ENCODE assay signal across 10 mouse cellular contexts in the genomic region with DNA sequence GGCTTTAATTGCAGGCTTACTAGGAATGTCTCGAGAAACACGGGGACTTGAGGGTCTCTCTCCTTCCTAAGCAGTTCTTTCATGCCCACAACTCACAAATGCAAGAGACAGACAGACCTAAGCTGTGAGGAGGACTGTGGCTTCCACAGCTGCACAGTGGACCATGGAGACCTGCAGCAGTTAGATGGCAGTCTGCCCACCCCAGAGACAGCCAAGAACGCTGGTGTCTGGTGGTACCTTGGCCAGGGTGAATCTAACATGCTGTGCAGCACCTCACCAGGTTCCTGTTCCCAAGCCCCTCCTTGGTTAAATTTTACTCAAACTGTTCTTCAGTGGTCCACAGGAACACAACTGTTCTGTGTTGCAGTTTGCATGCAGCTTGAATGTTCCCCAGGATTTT.
"Had no signal": no experiment of that assay in that cellular context is flagged by ENCODE, and none has a peak within 500 bp of the region (broad histone marks: within the 10 kb centered on the region; RNA-seq: fewer than 3 reads in every experiment).

No protein-coding gene starts in this region.

- DNase-seq: liver; liver, embryonic 13.5 days; liver, postnatal 0 days; lung, postnatal 36 days; right cerebral cortex, postnatal 25 days; thymus, postnatal 36 days had no signal

- H3K4me2 ChIP-seq: limb, embryonic 12.5 days; liver, embryonic 13.5 days; midbrain, embryonic 13.5 days had no signal

- H3K4me1 ChIP-seq: limb, embryonic 12.5 days; liver, embryonic 13.5 days had no signal

- ATAC-seq: liver, postnatal 0 days; midbrain, embryonic 13.5 days had no signal

- H3K27me3 ChIP-seq: liver, embryonic 13.5 days; midbrain, embryonic 13.5 days had no signal

- H3K9me3 ChIP-seq: limb, embryonic 12.5 days; liver, embryonic 13.5 days; midbrain, embryonic 13.5 days had no signal

- H3K4me3 ChIP-seq: layer of hippocampus, adult 2 months; limb, embryonic 12.5 days; liver, embryonic 13.5 days; midbrain, embryonic 13.5 days had no signal

- H3K9ac ChIP-seq: limb, embryonic 12.5 days; liver, embryonic 13.5 days; liver, postnatal 0 days; midbrain, embryonic 13.5 days had no signal

- H3K36me3 ChIP-seq: limb, embryonic 12.5 days; liver, embryonic 13.5 days; midbrain, embryonic 13.5 days had no signal

- H3K27ac ChIP-seq: kidney, postnatal 0 days; layer of hippocampus, adult 2 months; limb, embryonic 12.5 days; liver, embryonic 13.5 days; midbrain, embryonic 13.5 days had no signal
